Mouse (Mus musculus) ES-Bruce4 (cell line): Measurements from ENCODE around the gene Laptm5.
A peak's percentile ranks its signal among the peaks of the same experiment; 100 is the strongest.

Source experiments
- CTCF ChIP-seq: IDR thresholded peaks from one replicate; pipeline ENCODE4 v1.8.1; 2011; ENCODE audit warnings: low read depth, low read length
- EP300 ChIP-seq: IDR thresholded peaks from 2 replicates; pipeline ENCODE4 v1.6.1; 2011; ENCODE audit warnings: low read depth, low read length; ENCODE audit not compliant: insufficient read depth
- POLR2A ChIP-seq: IDR thresholded peaks from one replicate; pipeline ENCODE4 v1.8.1; 2011; ENCODE audit warnings: low read length; ENCODE audit not compliant: insufficient read depth

GRCm38 (mm10) chr4:130914011-130914410, 1.1 kb downstream of the Laptm5 start:
- no peak for TF ChIP-seq CTCF
- no peak for TF ChIP-seq POLR2A
- TF ChIP-seq EP300, result peak; percentile 72; the same call in 1 of the 2 replicates
